Mouse (Mus musculus): ENCODE data around the gene Wnt5a.

Gene Wnt5a

DNA sequence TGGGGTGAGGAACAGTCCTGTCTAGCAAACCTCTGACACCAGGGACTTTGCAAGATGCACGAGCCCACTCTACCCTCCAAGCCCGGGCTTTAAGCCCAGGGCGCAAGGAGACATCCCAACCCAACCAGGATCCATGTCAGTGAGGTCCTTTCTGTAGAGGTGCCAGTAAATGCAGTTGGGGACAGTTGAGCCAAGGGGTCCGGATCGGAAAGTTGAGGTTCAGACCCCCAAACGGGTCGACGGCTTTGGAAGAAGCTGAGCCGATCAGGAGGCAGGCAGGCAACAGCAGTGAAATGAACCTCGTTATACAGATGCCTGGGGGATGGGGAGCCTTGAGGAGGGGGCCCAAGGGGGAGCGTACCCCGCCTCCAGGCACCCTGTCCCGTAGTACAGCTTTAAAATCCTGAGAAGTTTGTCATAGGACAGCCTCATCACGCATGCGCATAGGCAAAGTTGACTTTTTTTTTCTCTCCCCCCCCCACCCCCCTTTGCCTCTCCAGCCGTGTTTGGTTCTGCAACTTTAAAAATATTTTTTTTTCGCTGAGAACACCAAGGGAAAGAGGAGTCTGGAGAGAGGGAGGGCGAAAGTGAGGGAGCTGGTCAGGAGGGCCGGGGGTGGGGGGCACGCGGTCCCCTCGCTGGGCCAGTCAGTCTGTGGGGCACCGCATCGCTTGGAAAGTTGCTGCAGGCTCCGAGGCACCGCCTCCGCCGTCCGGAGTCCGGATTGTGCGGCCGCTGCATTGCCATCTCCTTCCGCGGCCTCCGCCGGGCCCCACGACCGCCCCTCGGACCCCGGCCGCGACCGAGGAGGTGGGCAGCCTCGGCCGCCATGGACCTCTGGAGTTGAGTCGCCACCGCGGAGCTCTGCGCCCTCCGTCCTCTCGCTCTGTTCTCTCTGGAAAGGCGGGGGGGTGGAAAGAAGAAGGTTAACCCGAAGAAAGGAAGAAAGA lies at the start of gene Wnt5a:
Gene Wnt5a (plus strand): TSS at position 650 of the 950 bp plus-strand sequence.
- no peak for DNase-seq

DNA sequence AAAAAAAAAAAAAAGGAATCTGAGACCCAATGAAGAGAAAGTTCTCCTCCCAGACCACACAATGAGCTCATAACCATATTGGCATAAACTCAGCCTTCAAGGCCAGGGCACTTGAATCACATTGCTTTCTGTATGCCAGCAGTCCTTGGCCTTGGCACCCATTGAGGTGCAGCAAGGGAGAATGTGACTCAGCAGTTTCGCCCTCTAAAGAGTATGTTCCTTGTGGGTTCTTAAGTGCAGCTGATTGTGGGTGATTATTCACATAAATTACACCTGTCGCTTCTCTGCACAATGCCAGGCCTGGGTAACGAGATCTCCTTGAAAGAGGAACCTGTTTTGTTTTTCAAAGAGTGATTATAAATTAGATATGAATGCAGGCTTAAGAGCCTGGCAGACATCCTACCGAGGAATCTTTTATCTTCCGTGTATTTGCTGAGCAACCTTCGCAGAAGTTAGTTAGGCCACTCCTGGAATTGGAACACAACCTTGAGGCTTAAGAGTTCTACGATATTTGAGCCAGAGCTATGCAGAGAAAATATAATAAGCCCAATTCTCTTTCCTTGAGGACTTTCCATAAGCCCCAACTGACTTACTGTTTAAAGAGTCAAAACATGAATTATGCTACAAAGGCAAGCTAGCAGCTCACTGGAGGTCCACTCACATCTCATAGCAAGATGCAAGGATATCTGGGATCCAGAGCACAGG lies 48.0 kb upstream of the Wnt5a start:
- no peak for DNase-seq

DNA sequence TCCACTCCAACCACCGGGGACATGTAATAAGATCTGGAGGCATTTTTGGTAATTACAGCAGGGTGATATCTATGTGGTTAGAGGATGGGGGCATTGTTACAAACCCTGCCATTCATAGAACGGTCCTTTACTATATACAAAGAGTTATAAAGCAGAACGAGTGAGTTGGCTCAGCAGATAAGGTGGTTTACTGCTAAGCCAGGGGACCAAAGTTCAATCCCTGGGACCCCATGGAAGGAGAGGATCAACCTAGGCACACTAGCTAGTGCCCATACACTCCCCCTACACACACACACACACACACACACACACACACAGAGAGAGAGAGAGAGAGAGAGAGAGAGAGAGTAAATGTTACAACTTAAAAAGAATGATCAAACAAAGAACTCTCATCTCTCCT lies 47.1 kb upstream of the Wnt5a start:
- DNase-seq = no peak

DNA sequence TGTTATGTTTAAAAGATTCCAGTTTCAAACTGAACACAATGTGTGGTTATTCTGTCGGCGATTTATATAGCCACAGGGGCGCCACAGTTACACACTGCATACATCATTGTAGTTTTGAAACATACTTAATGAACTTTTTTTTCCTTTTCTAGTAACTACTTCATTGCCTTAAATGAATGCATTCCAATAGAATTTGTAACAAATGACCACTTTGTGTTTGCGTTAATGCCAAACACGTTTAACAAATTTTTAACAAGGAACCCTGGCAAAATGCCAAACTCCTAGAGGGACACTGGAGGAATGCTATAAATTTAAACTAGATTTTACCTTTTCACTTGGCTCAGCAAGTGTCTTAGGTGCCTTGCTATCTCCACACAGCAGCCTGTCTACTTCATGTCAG lies 36.6 kb upstream of the Wnt5a start:
- DNase-seq = no peak

DNA sequence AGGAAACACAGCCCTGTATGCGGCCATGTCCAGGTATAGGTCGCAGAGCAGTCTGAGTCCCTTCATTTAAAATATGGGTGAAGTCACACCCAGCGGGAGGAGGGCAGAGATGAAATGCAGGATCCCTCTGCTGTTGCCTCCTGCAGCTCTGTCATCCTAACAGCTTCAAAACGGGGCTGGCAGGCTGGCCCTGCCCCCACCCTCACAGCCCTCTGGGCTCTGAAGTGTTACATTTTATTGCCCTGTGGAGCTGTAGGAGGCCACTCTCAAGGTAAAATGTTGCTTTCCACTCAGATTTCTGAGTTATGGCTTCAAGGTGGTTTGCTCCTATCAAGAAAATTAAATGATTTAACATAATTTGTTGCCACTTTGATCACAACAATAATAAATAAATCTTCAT lies 34.9 kb upstream of the Wnt5a start:
- DNase-seq = no peak

DNA sequence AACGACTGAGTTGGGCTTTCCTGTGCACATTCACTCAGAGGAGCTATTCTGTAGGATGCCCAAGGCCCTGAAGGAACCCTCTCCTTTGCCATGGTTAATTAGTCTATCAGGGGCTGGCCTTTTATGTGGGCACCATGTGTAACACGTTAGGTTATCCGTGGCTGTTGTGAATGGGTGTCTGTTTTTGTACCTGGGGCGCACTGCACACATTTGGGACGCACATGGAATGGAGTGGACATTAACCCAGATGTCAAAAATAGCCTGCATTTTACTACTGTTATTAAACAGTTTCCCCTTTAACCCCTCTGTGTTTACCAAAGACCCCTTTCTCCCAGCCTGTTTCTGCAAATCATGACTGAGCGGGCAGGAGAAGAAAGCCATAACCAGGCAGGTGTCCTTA lies 34.3 kb upstream of the Wnt5a start:
- DNase-seq = no peak

DNA sequence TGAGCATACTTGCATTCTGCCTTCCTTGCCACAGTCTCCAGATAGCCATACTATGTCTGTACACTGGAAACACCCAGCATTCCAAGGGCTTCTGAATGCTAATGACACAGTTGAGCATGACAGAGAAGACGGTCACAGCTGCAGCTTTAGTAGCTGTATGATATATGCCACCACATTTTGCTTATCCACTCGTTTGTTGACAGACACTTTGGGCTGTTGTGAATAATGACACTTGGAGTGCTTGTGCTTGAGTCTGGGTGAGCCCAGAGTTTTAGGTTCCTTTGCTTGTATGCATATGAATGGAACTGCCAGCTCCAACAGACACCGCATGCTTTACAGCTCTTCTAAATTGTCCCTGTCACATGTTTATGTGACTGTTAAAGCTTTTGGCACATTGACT lies 29.5 kb upstream of the Wnt5a start:
- DNase-seq = no peak

DNA sequence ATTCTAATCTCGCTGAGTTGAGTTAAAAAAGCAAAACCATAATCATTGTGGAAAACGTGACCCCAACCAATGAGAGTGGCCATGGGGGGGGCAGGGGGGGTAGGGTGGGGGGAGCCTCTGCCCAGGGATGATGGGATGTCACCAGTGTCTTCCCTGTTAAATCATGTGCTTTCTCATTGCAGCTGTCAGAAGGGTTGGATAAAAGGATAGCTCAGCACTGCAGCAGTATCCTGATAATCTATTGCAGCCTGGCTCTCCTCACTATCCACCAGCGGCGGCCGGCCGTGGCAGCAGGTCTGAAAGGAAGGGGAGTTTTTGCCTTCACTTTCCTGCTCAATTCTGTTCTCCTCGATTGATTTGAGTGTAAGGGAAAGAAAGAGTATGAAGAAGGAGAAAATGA lies 29.1 kb upstream of the Wnt5a start:
- DNase-seq = no peak

DNA sequence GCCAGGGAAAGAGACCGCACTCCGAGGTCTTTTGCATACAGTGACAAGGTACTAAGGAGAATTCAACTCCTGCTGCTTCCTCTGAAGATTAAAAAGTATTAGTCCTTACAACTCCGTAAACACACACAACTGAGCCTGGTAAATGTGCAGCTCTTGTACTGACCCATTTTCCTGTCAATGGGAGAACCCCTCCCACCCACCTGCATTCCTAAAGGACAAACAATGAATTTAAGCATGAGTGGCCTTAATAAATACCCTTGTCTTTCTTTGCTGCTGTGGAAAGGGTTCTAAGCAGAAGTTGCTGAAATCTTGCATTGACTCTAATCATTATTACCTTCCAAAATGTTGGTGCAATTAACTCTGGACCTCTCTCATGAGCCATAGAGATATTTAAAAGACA lies 27.8 kb upstream of the Wnt5a start:
- DNase-seq = no peak

DNA sequence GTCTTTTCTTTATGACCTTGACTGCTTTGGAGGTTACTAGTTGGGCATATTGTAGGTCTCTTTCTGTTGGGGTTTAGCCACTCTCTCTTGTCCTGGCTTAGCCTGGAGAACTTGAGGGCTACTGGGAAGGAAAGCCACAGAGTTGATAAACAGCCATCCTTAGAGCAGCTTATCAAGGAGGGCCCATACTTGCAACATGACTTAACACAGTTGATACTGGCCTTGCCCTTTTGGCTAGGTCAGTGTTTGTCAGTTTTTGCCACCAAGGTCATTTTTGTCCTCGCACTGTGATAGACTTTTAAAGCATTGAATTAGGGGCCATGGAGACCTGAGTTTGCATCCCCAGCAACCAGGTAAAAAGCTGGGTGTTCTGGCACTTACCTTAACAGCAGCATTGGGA lies 23.7 kb upstream of the Wnt5a start:
- DNase-seq = no peak

DNA sequence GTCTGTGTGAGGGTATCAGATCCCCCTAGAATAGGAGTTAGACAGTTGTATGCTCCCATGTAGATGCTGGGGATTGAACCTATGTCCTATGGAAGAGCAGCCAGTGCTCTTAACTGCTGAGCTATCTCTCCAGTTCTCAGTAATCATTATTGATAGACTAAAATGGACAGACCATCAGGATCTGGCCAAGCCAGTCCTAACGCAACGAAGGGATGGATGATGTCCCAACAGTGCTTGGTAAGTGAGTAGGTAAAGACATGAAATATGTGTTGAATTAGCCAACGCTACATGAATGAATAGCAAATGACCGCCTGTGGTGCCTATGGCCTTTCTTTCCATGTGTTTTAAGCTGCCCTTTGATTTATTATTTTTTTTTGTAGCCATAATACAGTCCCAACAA lies 10.7 kb upstream of the Wnt5a start:
- no peak for DNase-seq

DNA sequence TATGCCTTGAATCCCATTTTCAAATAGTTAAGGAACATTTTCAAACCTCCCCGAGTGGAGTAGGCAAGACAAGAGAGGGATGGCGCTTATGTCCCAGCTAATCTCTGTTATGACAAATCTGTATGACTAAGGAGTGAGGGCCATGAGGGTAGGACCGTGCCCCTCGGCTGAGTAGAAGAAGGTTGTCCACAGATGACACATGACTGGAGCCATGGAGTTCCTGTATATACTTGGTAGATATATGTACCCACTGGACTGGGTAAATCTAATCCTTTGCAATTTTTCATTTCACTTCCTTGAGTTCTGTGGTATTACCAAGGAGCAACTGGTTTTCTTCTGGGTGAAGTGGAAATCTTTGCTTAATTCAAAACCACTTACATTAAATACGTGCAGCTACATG lies 10.3 kb upstream of the Wnt5a start:
- DNase-seq = no peak

DNA sequence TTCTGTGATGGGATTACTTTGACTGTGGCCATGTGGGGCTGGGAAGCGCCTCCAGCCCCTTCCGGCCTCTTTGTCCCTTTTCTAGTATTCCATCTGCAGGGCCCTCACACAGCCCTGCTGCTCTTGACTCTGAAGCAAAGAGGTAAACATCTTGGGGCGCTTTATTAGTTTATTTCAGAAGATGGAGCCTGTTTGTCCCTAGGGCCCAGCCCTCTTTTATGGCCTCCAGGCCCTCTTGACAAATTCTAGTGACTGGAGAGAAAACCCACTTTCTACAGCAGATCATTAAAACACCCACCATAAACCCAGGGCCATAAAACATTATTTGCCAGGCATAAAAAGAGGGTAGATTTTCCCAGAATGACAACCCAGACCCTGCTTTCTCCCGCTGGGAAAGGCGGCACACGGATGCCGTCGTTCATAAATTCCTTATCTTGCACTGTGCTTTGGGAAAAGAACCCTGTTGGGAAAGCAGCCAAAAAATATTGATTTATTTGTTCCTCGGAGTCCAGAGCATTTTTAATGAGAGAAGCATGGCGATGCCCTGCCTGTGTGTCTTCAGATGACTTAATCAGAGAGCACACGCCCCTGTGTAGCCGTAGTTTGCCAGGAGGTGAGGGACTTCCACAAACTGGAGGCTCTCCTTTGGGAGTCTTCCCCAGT lies 3.2 kb upstream of the Wnt5a start:
- DNase-seq = no peak

DNA sequence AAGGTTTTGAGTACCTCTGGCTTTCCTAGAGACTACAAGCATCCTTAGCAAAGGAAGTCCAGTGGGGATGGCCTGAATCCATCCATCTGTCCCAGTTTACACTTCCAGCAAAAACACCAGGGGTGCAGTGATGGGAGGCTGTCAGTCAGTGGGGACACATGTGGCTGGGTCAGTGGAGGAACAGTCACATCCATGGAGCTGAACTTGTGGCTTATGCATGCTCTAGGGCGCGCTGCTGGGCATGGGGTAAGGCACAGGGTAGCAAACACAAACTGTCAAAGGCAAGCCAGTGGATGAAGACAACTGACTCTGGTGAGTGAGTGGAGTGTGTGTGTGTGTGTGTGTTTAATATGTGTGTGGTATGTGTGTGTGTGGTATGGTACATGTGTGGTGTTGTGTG lies 1.3 kb upstream of the Wnt5a start:
- DNase-seq = no peak

DNA sequence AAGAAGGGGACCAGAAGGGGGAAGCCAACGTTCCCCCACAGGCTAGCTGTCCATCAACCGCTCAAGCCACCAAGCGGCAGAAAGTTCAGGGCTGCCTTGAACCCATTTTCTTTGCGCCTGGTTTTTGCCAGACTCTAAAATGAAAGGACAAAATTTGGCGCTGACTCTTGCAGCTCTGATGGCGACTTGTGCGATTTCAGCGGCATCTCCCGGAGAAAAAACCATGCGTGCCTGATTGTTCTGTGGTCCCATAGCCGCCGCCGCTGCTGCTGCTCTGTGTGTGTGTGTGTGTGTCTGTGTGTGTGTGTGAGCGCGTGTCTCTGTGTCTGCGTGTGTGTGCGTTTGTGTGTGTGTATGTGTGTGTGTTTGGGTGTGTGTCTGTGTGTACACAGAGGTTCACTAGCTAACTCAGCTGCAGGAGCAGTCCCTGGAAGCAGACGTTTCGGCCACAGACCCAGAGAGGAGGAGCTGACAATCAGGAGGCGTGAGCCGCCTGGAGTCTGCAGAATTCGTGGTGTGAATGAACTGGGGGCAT lies 568 bp downstream of the Wnt5a start:
- DNase-seq = no peak

DNA sequence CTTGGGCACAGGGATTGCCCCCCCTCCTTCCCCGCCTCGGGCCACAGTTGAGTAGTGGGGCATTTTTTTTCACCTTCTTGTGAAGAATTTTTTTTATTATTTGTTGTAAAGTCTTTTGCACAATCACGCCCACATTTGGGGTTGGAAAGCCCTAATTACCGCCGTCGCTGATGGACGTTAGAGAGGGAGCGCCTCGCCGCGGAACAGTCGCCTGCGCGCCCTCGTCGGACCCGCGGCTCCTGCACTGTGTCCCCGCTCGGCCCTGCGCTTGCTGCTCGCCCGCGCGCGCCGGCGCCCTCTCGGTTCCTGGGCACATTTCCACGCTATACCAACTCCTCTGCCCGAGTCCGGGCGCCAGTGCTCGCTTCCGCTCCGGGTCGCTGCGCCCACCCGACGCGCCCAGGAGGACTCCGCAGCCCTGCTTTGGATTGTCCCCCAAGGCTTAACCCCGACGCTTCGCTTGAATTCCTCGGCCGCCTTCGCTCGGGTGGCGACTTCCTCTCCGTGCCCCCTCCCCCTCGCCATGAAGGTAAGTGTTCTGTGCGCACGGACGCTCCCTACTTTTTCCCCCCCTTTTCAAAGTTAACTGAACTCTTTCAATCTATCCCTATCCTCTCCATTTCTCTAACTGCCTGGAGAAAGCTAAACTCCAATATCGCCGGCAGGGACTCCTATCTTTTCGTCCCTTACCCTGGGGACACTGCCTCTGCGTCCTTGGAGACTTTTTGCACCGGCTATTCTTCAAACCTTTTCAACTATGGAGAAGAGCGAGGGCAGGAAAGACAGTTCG lies 1.2 kb downstream of the Wnt5a start:
- DNase-seq = no peak

DNA sequence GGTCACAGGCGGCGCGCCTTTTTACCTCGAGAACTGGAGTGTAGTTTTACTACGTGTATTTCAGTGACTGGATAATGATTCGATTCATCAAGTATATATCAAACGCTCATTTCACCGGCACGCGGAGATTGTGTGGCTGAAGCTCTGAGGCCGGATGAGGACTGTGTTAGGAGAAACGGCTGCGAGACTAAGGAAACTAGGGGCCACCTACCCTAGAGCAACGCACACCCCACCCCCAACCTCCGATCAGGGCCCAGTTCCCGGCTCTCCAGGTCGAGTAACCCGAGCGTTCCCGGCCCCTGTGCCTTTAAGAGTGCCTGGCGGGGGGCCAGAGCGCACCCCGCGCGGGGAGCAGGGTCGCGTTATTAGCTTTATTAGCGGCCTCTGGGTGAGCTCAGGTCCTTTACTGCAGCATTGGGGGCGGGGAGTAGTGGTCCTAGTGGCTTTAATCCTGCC lies 1.9 kb downstream of the Wnt5a start:
- DNase-seq = no peak

DNA sequence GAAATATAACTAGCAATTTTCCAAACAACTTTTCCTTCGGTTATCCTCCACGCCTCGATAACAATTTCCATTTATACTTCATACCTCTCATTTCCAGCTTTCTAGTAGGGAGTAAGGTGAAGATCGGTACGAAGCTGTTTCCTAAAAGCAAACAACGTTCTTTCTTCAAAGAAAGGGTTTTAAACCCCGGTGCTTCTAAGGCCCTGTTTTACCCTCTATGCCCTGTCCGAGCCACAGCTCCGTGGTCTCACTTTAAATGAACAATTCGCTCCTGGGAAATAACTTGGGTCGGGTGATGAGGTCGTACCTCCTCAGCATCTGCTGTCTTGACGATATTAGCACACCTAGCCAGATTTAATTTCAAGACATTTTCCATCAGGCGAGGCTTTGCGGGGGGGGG lies 2.5 kb downstream of the Wnt5a start:
- DNase-seq = no peak

DNA sequence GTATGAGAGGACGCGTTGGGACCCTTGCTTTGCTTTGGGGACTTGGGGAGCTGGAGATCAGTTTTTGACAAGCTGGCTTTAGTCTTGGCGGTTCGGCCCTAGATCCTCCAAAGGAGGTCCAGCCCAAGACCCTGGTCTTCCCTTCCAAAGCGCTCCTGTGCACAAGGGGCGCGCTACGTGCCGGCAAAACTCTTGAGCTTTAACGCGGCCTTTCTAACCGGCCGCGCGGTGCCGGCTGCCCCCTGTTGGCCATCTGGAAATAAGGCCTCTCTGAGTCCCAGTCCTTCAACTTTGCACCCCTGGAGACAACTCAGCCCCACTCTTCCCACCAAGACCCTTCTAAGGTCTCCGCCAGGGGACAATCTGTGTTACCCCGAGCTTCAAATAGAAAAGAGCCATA lies 2.9 kb downstream of the Wnt5a start:
- DNase-seq = no peak

DNA sequence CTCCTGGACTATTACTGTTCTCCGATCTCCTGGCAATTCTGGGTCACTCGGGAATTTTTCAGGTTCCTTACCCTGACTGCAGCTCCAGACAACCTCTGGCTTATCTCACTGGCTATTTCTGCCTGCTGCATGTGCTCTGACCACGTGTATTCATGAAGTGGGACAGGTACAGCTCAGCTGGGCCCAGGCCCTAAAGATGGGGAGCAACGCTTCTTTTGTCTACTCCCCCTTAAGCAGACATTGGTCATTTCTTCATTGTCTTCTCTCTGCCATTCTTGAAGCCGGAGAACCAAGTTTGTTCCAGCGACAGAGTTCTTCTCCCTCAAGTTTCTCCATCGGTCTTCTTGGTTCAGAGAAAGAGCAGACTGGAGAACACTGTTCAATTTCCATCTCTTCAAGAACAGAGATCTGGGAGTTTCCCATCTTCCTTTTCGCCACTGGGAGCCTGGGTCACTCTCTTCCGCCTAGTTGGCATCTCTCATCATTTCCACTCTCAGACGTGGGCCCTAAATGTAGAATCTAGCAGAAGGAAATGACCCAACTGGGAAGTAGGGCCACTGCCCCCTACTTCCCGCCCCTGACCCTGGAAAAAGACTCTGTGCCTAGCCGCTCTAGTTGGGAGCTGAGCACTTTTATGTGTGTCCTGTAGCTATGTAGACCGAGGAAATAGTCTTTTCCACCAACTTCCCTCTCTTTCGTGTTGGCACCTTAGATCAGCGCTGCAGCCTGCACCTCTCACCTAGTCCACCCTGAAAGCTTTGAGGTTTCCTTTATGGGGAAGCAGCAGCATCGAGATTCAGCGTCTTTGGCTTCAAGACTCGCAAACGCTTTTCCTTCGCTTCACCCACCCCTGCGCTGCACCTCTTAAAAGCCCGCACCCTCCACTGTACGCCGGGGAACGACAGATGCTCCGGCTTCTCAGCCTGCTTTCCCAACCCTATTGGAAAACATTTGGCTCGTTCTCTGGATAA lies 4.0 kb downstream of the Wnt5a start:
- DNase-seq = no peak
